Mouse (Mus musculus): ENCODE results near the gene Msantd1. TPM values are rescaled to one million over a fixed set of nuclear protein-coding genes. Genes with fewer than 3 reads are reported as not detected.

Gene Msantd1
- polyA plus RNA-seq, 1 experiment from 2014 or later = 0.58 TPM

GRCm38 (mm10) chr5:34931516-34932457 is 24.0 kb downstream of the Msantd1 start:
- WGBS = 47% methylated on average over 11 of the region's 11 CpGs
- no peaks in the 10 kb centered on the region for H3K36me3 ChIP-seq (ENCODE audit: control insufficient read depth, insufficient read depth, low read length)
- peak overlapping the region; percentile 62 for H3K27ac ChIP-seq (ENCODE audit: low read depth)
- H3K9me3 ChIP-seq (ENCODE audit: control insufficient read depth, low read length) = no peaks in the 10 kb centered on the region
- no peak for ATAC-seq (replicated peaks; ENCODE audit: low FRiP score, low TSS enrichment, low read depth)
- peaks cover 5% of the 10 kb centered on the region; the same call in 1 of the 2 replicates for H3K4me1 ChIP-seq (replicated peaks; ENCODE audit: control insufficient read depth, insufficient read depth, low read length)
- no peak overlapping the region for H3K4me2 ChIP-seq (ENCODE audit: low read length)
- H3K4me3 ChIP-seq (ENCODE audit: low read depth, low read length) = no peak overlapping the region
- H3K27me3 ChIP-seq (replicated peaks; ENCODE audit: control insufficient read depth, insufficient read depth, low read length) = no peaks in the 10 kb centered on the region
- H3K9ac ChIP-seq (ENCODE audit: low read length) = no peak overlapping the region
- no peak for DNase-seq (ENCODE audit: low spot score)

GRCm38 (mm10) chr5:34932458-34932806 is 24.6 kb downstream of the Msantd1 start:
- no peaks in the 10 kb centered on the region for H3K9me3 ChIP-seq (ENCODE audit: control insufficient read depth, low read length)
- no peak overlapping the region for H3K9ac ChIP-seq (ENCODE audit: low read length)
- ATAC-seq (replicated peaks; ENCODE audit: low FRiP score, low TSS enrichment, low read depth) (no peak), DNase-seq (ENCODE audit: low spot score) (no peak)
- peak overlapping the region; percentile 62 for H3K27ac ChIP-seq (ENCODE audit: low read depth)
- no peaks in the 10 kb centered on the region for H3K36me3 ChIP-seq (ENCODE audit: control insufficient read depth, insufficient read depth, low read length)
- H3K4me2 ChIP-seq (ENCODE audit: low read length) = no peak overlapping the region
- peaks cover 5% of the 10 kb centered on the region; the same call in 1 of the 2 replicates for H3K4me1 ChIP-seq (replicated peaks; ENCODE audit: control insufficient read depth, insufficient read depth, low read length)
- H3K27me3 ChIP-seq (replicated peaks; ENCODE audit: control insufficient read depth, insufficient read depth, low read length) = no peaks in the 10 kb centered on the region
- 47% methylated on average over 4 of the region's 4 CpGs for WGBS
- H3K4me3 ChIP-seq (ENCODE audit: low read depth, low read length) = no peak overlapping the region

- no peak overlapping the region for H3K27ac ChIP-seq (ENCODE audit: low read depth)
- H3K4me3 ChIP-seq (ENCODE audit: low read depth, low read length) = no peak overlapping the region
- no peak overlapping the region for H3K4me2 ChIP-seq (ENCODE audit: low read length)
- WGBS = 93% methylated on average over 1 of the region's 1 CpGs
- no peak overlapping the region for H3K9ac ChIP-seq (ENCODE audit: low read length)
- H3K27me3 ChIP-seq (replicated peaks; ENCODE audit: control insufficient read depth, insufficient read depth, low read length) = no peaks in the 10 kb centered on the region
- peaks cover 5% of the 10 kb centered on the region; the same call in 1 of the 2 replicates for H3K4me1 ChIP-seq (replicated peaks; ENCODE audit: control insufficient read depth, insufficient read depth, low read length)
- no peak for ATAC-seq (replicated peaks; ENCODE audit: low FRiP score, low TSS enrichment, low read depth)
- H3K36me3 ChIP-seq (ENCODE audit: control insufficient read depth, insufficient read depth, low read length) = no peaks in the 10 kb centered on the region
- DNase-seq (ENCODE audit: low spot score) = no peak
- H3K9me3 ChIP-seq (ENCODE audit: control insufficient read depth, low read length) = no peaks in the 10 kb centered on the region
Measured at GRCm38 (mm10) chr5:34933461-34933860, 25.6 kb downstream of the Msantd1 start.

GRCm38 (mm10) chr5:34941710-34942470 is 34.1 kb downstream of the Msantd1 start:
- Histone ChIP-seq H3K4me3 (ENCODE audit: low read depth, low read length) (no peak overlapping the region), H3K9ac (ENCODE audit: low read length) (no peak overlapping the region), H3K27me3 (replicated peaks; ENCODE audit: control insufficient read depth, insufficient read depth, low read length) (no peaks in the 10 kb centered on the region), H3K27ac (ENCODE audit: low read depth) (no peak overlapping the region), H3K4me2 (ENCODE audit: low read length) (no peak overlapping the region), H3K36me3 (ENCODE audit: control insufficient read depth, insufficient read depth, low read length) (no peaks in the 10 kb centered on the region), H3K9me3 (ENCODE audit: control insufficient read depth, low read length) (no peaks in the 10 kb centered on the region), H3K4me1 (replicated peaks; ENCODE audit: control insufficient read depth, insufficient read depth, low read length) (no peaks in the 10 kb centered on the region)
- 57% methylated on average over 10 of the region's 10 CpGs for WGBS
- ATAC-seq (replicated peaks; ENCODE audit: low FRiP score, low TSS enrichment, low read depth) (no peak), DNase-seq (ENCODE audit: low spot score) (no peak)

DNA sequence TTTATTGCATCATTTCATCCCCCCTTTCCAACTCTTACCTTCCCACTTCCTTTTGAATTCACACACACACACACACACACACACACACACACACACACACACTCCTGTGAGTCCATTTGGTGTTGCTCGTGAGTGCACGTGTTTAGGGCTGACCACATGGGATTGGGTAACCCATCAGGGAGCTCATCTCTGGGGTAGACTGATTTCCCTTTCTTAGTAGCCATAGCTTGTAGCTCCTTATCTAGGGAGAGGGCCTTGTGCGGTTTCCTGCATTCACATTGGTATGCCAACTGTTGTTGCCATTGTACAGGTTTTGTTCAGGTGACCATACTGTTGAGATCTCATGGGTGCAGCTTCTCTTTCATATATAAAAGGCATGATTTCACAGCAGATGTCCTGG is 35.6 kb downstream of the Msantd1 start:
- H3K27ac ChIP-seq (ENCODE audit: low read depth) = no peak overlapping the region
- H3K4me3 ChIP-seq (ENCODE audit: low read depth, low read length) = no peak overlapping the region
- H3K4me1 ChIP-seq (replicated peaks; ENCODE audit: control insufficient read depth, insufficient read depth, low read length) = peaks cover under 1% of the 10 kb centered on the region; the same call in 1 of the 2 replicates
- H3K9me3 ChIP-seq (ENCODE audit: control insufficient read depth, low read length) = no peaks in the 10 kb centered on the region
- H3K36me3 ChIP-seq (ENCODE audit: control insufficient read depth, insufficient read depth, low read length) = no peaks in the 10 kb centered on the region
- H3K4me2 ChIP-seq (ENCODE audit: low read length) = no peak overlapping the region
- ATAC-seq (replicated peaks; ENCODE audit: low FRiP score, low TSS enrichment, low read depth) (no peak), DNase-seq (ENCODE audit: low spot score) (no peak)
- no peaks in the 10 kb centered on the region for H3K27me3 ChIP-seq (replicated peaks; ENCODE audit: control insufficient read depth, insufficient read depth, low read length)
- H3K9ac ChIP-seq (ENCODE audit: low read length) = no peak overlapping the region
- 82% methylated on average over 3 of the region's 3 CpGs for WGBS

DNA sequence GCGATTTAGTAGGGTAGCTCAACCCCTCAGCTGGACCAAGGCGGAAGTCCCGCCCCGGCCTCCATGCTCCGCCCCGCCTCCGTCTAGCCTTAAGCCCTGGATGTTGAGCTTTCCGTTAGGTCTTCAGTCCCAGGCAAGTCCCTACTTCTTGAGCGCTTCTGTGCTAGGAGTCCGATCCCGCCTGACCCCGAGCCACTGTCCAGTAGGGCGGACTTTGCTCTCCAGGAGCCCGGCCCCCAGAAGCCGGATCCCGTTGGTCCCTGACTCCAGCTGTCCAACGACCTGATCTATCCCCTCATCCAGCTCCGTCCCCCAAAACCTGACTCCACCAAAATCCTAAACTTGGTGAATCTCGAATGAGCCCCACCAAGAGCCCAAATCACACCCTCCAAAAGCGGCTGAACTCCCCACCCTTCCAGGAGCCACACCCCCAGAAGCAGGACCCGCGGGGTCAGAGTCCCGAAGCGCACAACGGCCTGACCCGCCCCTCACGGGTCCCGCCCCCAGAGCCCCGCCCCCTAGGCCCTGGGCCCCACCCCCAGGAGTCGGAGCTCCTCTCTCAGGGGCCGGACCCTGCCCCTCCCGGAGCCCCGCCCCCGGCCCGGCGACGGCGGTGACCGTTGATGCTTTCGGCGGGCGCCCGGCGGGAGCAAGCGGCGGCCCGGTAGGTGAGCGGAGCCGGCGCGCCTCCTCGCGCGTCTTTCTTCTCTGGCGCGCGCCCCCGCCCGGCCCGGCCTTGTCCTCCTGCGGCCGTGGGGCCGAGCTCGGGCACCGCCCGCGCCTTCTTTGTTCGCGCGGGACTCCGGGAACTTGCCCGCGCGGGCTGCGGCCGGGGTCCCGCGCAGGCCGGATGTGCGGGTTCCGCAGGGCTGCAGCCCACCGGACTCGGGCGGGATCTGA is 41.3 kb downstream of the Msantd1 start, which contains the start of gene Rgs12:
Rgs12 (plus strand) TSS at position 585 of the 900 bp plus-strand sequence.
- H3K4me3 ChIP-seq (ENCODE audit: low read depth, low read length) = peak within 1 kb of the TSS; percentile 80
- H3K9me3 ChIP-seq (ENCODE audit: control insufficient read depth, low read length) = no peaks in the 10 kb centered on the region
- H3K4me2 ChIP-seq (ENCODE audit: low read length) = peak within 1 kb of the TSS; percentile 72
- H3K36me3 ChIP-seq (ENCODE audit: control insufficient read depth, insufficient read depth, low read length) = no peaks in the 10 kb centered on the region
- WGBS = under 1% methylated on average over 74 of the region's 84 CpGs
- DNase-seq (ENCODE audit: low spot score) (peak; percentile 96), ATAC-seq (replicated peaks; ENCODE audit: low FRiP score, low TSS enrichment, low read depth) (peak; percentile 97)
- H3K4me1 ChIP-seq (replicated peaks; ENCODE audit: control insufficient read depth, insufficient read depth, low read length) = peaks cover 11% of the 10 kb centered on the region
- no peaks in the 10 kb centered on the region for H3K27me3 ChIP-seq (replicated peaks; ENCODE audit: control insufficient read depth, insufficient read depth, low read length)
- H3K27ac ChIP-seq (ENCODE audit: low read depth) = peak within 1 kb of the TSS; percentile 83
- H3K9ac ChIP-seq (ENCODE audit: low read length) = peak within 1 kb of the TSS; percentile 91

GRCm38 (mm10) chr5:34949769-34950211 is 42.0 kb downstream of the Msantd1 start:
- ATAC-seq (replicated peaks; ENCODE audit: low FRiP score, low TSS enrichment, low read depth) = peak; percentile 56
- no peaks in the 10 kb centered on the region for H3K27me3 ChIP-seq (replicated peaks; ENCODE audit: control insufficient read depth, insufficient read depth, low read length)
- under 1% methylated on average over 12 of the region's 12 CpGs for WGBS

More at GRCm38 (mm10) chr5:34949769-34950211, 42.0 kb downstream of the Msantd1 start:
- H3K36me3 ChIP-seq (ENCODE audit: control insufficient read depth, insufficient read depth, low read length) = no peaks in the 10 kb centered on the region
- no peaks in the 10 kb centered on the region for H3K9me3 ChIP-seq (ENCODE audit: control insufficient read depth, low read length)
- peak overlapping the region; percentile 91 for H3K9ac ChIP-seq (ENCODE audit: low read length)
- no peak for DNase-seq (ENCODE audit: low spot score)
- H3K4me3 ChIP-seq (ENCODE audit: low read depth, low read length) = peak overlapping the region; percentile 80
- H3K27ac ChIP-seq (ENCODE audit: low read depth) = peak overlapping the region; percentile 83
- H3K4me1 ChIP-seq (replicated peaks; ENCODE audit: control insufficient read depth, insufficient read depth, low read length) = peaks cover 14% of the 10 kb centered on the region
- H3K4me2 ChIP-seq (ENCODE audit: low read length) = peak overlapping the region; percentile 72

All from intestine, embryonic 14.5 days (tissue).